23 mouse cellular contexts compared by ENCODE assay signal in genomic region chr13:41512243-41512642, GRCm38 (mm10). TPM values are rescaled to one million over a fixed set of nuclear protein-coding genes. Genes with fewer than 3 reads are reported as not detected.
A peak's percentile ranks its signal among the peaks of the same experiment; 100 is the strongest.
DNase-seq lines count a peak whose midpoint lies in the region; ATAC-seq and TF ChIP-seq lines count a peak whose summit lies in the region.
"Had no signal": no experiment of that assay in that cellular context is flagged by ENCODE, and none has a peak within 500 bp of the region (broad histone marks: within the 10 kb centered on the region; RNA-seq: fewer than 3 reads in every experiment).

No protein-coding gene starts in this region.

- H3K4me1 ChIP-seq in heart, embryonic 11.5 days (ENCODE audit: control insufficient read depth, insufficient read depth, low read length) = peaks cover 3% of the 10 kb centered on the region; the same call in 1 of the 2 replicates
- H3K4me1 ChIP-seq in kidney, embryonic 16.5 days (ENCODE audit: insufficient read depth, low read length) = peaks cover 15% of the 10 kb centered on the region; the same call in 1 of the 2 replicates
- H3K4me1 ChIP-seq in kidney, embryonic 14.5 days (ENCODE audit: control insufficient read depth, insufficient read depth, low read length) = peaks cover 18% of the 10 kb centered on the region; the same call in 1 of the 2 replicates
- H3K4me1 ChIP-seq in stomach, postnatal 0 days (replicated peaks; ENCODE audit: control insufficient read depth, insufficient read depth) = no peaks in the 10 kb centered on the region
- H3K4me1 ChIP-seq: forebrain, embryonic 13.5 days; hindbrain, embryonic 13.5 days had no signal

- no peaks in the 10 kb centered on the region for H3K27me3 ChIP-seq in heart, embryonic 11.5 days (ENCODE audit: control insufficient read depth, insufficient read depth, low read length)
- no peaks in the 10 kb centered on the region for H3K27me3 ChIP-seq in kidney, embryonic 16.5 days (ENCODE audit: insufficient read depth, low read length)
- H3K27me3 ChIP-seq in kidney, embryonic 14.5 days (ENCODE audit: control insufficient read depth, insufficient read depth, low read length) = no peaks in the 10 kb centered on the region
- no peaks in the 10 kb centered on the region for H3K27me3 ChIP-seq in stomach, postnatal 0 days (ENCODE audit: control insufficient read depth, insufficient read depth, low read length)
- H3K27me3 ChIP-seq: forebrain, embryonic 13.5 days; heart, embryonic 12.5 days; heart, embryonic 15.5 days; hindbrain, embryonic 13.5 days had no signal

- no peaks in the 10 kb centered on the region for H3K36me3 ChIP-seq in heart, embryonic 11.5 days (ENCODE audit: control insufficient read depth, insufficient read depth, low read length)
- no peaks in the 10 kb centered on the region for H3K36me3 ChIP-seq in kidney, embryonic 16.5 days (ENCODE audit: insufficient read depth, low read length)
- no peaks in the 10 kb centered on the region for H3K36me3 ChIP-seq in kidney, embryonic 14.5 days (ENCODE audit: control insufficient read depth, insufficient read depth, low read length)
- H3K36me3 ChIP-seq in stomach, postnatal 0 days (ENCODE audit: control insufficient read depth, insufficient read depth, low read length) = no peaks in the 10 kb centered on the region
- H3K36me3 ChIP-seq: forebrain, embryonic 10.5 days; heart, embryonic 12.5 days; heart, embryonic 15.5 days; hindbrain, embryonic 10.5 days; hindbrain, embryonic 13.5 days had no signal

- H3K9me3 ChIP-seq in heart, embryonic 11.5 days (replicated peaks; ENCODE audit: control insufficient read depth, low read length) = no peaks in the 10 kb centered on the region
- no peaks in the 10 kb centered on the region for H3K9me3 ChIP-seq in kidney, embryonic 16.5 days (ENCODE audit: low read length)
- no peaks in the 10 kb centered on the region for H3K9me3 ChIP-seq in kidney, embryonic 14.5 days (ENCODE audit: control insufficient read depth, low read length)
- H3K9me3 ChIP-seq in stomach, postnatal 0 days (ENCODE audit: control insufficient read depth, low read length) = no peaks in the 10 kb centered on the region
- H3K9me3 ChIP-seq: forebrain, embryonic 10.5 days; forebrain, embryonic 13.5 days; heart, embryonic 12.5 days; heart, embryonic 15.5 days; hindbrain, embryonic 10.5 days; hindbrain, embryonic 13.5 days had no signal

- no peak overlapping the region for H3K9ac ChIP-seq in heart, embryonic 11.5 days (ENCODE audit: low read depth, low read length)
- no peak overlapping the region for H3K9ac ChIP-seq in kidney, embryonic 16.5 days (replicated peaks; ENCODE audit: low read length)
- H3K9ac ChIP-seq in kidney, embryonic 14.5 days (ENCODE audit: low read depth, low read length) = no peak overlapping the region
- no peak overlapping the region for H3K9ac ChIP-seq in stomach, postnatal 0 days (ENCODE audit: low read length)
- H3K9ac ChIP-seq: forebrain, embryonic 13.5 days; heart, embryonic 12.5 days; heart, embryonic 15.5 days; hindbrain, embryonic 13.5 days had no signal

- H3K27ac ChIP-seq in heart, embryonic 11.5 days (ENCODE audit: low read depth, low read length) = no peak overlapping the region
- no peak overlapping the region for H3K27ac ChIP-seq in kidney, embryonic 16.5 days (ENCODE audit: low read length)
- no peak overlapping the region for H3K27ac ChIP-seq in kidney, embryonic 14.5 days (ENCODE audit: low read depth, low read length)
- no peak overlapping the region for H3K27ac ChIP-seq in stomach, postnatal 0 days (replicated peaks)
- H3K27ac ChIP-seq: forebrain, embryonic 10.5 days; forebrain, embryonic 13.5 days; hindbrain, embryonic 10.5 days; hindbrain, embryonic 13.5 days had no signal

- no peak for TF ChIP-seq CTCF in stomach, postnatal 0 days (IDR thresholded peaks at IDR 0.05; ENCODE audit: low read depth)

- H3K4me2 ChIP-seq in heart, embryonic 11.5 days = no peak overlapping the region
- no peak overlapping the region for H3K4me2 ChIP-seq in kidney, embryonic 16.5 days (replicated peaks; ENCODE audit: low read depth, low read length)
- H3K4me2 ChIP-seq in kidney, embryonic 14.5 days (replicated peaks; ENCODE audit: low read depth, low read length) = no peak overlapping the region
- no peak overlapping the region for H3K4me2 ChIP-seq in stomach, postnatal 0 days (replicated peaks; ENCODE audit: low read depth)
- H3K4me2 ChIP-seq: forebrain, embryonic 13.5 days; heart, embryonic 12.5 days; heart, embryonic 15.5 days; hindbrain, embryonic 13.5 days had no signal

- 76% methylated on average over 4 of the region's 4 CpGs for WGBS in heart, embryonic 11.5 days (ENCODE audit: insufficient replicate concordance)
- WGBS in kidney, embryonic 16.5 days = 33% methylated on average over 4 of the region's 4 CpGs
- 33% methylated on average over 4 of the region's 4 CpGs for WGBS in kidney, embryonic 14.5 days
- WGBS in stomach, postnatal 0 days = 55% methylated on average over 4 of the region's 4 CpGs

- no peak overlapping the region for H3K4me3 ChIP-seq in heart, embryonic 11.5 days (ENCODE audit: low read depth, low read length)
- H3K4me3 ChIP-seq in kidney, embryonic 16.5 days (ENCODE audit: low read length) = no peak overlapping the region
- no peak overlapping the region for H3K4me3 ChIP-seq in kidney, embryonic 14.5 days (ENCODE audit: low read length)
- no peak overlapping the region for H3K4me3 ChIP-seq in stomach, postnatal 0 days (ENCODE audit: low read depth, low read length)
- H3K4me3 ChIP-seq: forebrain, embryonic 10.5 days; forebrain, embryonic 13.5 days; heart, embryonic 12.5 days; heart, embryonic 15.5 days; hindbrain, embryonic 10.5 days; hindbrain, embryonic 13.5 days had no signal

- peak; percentile 68 for DNase-seq in heart, adult 11 months
- DNase-seq in kidney, adult 18-20 months = peak; percentile 7
- no peak for DNase-seq in kidney, postnatal 25 days
- no peak for DNase-seq in stomach, postnatal 0 days (ENCODE audit: low spot score)
- DNase-seq: adrenal gland, postnatal 10 days; adrenal gland, postnatal 36 days; cerebellum, adult 18-20 months; cerebellum, adult 9-10 months; gastrocnemius, postnatal 10 days; gastrocnemius, postnatal 36 days; heart, postnatal 10 days; heart, postnatal 36 days had no signal

- no peak for TF ChIP-seq EP300 in stomach, postnatal 0 days (optimal IDR thresholded peaks at IDR 0.05)

- no peak for ATAC-seq in heart, embryonic 11.5 days (replicated peaks; ENCODE audit: insufficient number of reproducible peaks, low FRiP score, low TSS enrichment)
- ATAC-seq in kidney, embryonic 16.5 days (ENCODE audit: low FRiP score, low TSS enrichment) = no peak
- ATAC-seq in kidney, embryonic 14.5 days (ENCODE audit: low FRiP score, low TSS enrichment) = peak; percentile 64
- ATAC-seq in stomach, postnatal 0 days (ENCODE audit: low FRiP score, low TSS enrichment) = no peak
- ATAC-seq: activated CD4-positive, CD25-positive, alpha-beta regulatory T cell, adult 4 months; forebrain, embryonic 13.5 days; forebrain, embryonic 16.5 days had no signal

RNA-seq across cellular contexts. Expression of gene Nedd9, which starts 25.1 kb away (rescaled TPM):
- 19.2 and 22.3 TPM in 2 replicates for polyA plus RNA-seq in heart, embryonic 11.5 days (2014; fragmentation: Nextera tagmentation; extraction: Ambion mirVana)
- 27.9 and 28.5 TPM in 2 replicates for polyA plus RNA-seq in kidney, embryonic 16.5 days (2015; fragmentation: Nextera tagmentation; extraction: Ambion mirVana)
- polyA plus RNA-seq in kidney, embryonic 14.5 days (2014; fragmentation: Nextera tagmentation; extraction: Ambion mirVana) = 16.8 and 24.9 TPM in 2 replicates
- 17.1 and 20.3 TPM in 2 replicates for polyA plus RNA-seq in stomach, postnatal 0 days (2015; fragmentation: Nextera tagmentation; extraction: Ambion mirVana)

Comparison
In these comparisons a context has a peak if more than half of its experiments do, and no peak if none do; other contexts are left out.
1. DNase-seq: peak in heart, adult 11 months (single experiment) and kidney, adult 18-20 months (single experiment); none in kidney, postnatal 25 days (0 of 2) and stomach, postnatal 0 days (single experiment).